Mouse (Mus musculus): ENCODE measurements around the gene Arhgap18. TPM values are rescaled to one million over a fixed set of nuclear protein-coding genes. Genes with fewer than 3 reads are reported as not detected.
"Not testable (repeated sequence)": the region's sequence is repeated elsewhere in the genome, so short reads cannot be mapped to it uniquely, and the experiment has no call there.

Arhgap18 gene
- total RNA-seq, 2 experiments from 2014 or later: 3.1 to 4.1 TPM

DNA sequence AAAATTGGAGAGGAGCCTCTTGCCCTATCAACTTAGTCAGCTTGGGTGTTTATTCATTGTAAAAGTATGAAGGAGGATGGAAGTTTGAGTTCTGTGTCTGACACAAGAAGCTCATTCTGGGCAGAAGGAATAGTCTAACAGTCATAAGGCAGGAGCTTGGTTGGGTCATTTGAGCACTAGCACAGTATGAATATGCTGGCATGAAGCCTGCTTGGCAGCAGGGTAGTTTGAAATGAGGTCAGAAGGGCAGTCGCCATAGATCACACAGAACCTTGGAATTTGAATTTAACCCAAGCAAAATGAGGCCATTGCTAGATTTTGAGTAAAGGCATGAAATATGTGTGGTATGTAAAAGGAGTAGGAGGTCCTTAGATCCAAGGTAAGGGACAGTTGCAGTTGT is 139.9 kb downstream of the Arhgap18 start:
- Histone ChIP-seq H3K27ac (no peak overlapping the region), H3K4me3 (no peak overlapping the region)
- no peak for DNase-seq
- no peak for TF ChIP-seq CTCF (IDR thresholded peaks at IDR 0.05)
- intact Hi-C loops (cut with DNase I): loop anchor here (5.0 to 10.0 kb wide), 3 partner anchors 141 to 521 kb away; partner anchors contain the start of gene Arhgap18

DNA sequence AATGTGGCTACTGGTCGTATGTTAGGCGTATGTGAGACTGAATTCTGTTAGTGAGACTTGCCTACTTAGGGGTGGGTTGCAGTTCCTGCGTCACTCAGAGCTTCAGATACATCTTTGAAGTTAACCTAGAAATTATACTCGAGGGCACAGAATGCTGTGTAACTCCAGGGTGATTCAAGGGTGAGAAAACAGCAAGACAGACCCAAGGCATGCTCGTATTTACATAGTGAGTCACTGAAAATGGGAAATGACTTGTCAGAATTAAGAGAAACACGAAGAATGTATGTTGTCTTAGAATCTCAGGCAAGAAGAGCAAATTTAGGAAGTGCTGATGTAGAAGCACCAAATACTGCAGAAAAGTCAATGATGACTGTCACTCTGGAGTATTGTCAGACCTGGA is 142.5 kb downstream of the Arhgap18 start:
- no peak overlapping the region for H3K27ac ChIP-seq
- no peak overlapping the region for H3K4me3 ChIP-seq
- DNase-seq: no peak
- TF ChIP-seq CTCF (IDR thresholded peaks at IDR 0.05): no peak
- intact Hi-C loops (cut with DNase I): loop anchor here (10.0 kb wide), 1 partner anchor 401 kb away; no protein-coding TSS in a partner anchor

GRCm38 (mm10) chr10:26900426-26900825 is 147.2 kb downstream of the Arhgap18 start:
- TF ChIP-seq CTCF (IDR thresholded peaks at IDR 0.05): no peak
- intact Hi-C loops (cut with DNase I): no loop called here
- no peak for DNase-seq
- H3K4me3 ChIP-seq: no peak overlapping the region
- no peak overlapping the region for H3K27ac ChIP-seq

DNA sequence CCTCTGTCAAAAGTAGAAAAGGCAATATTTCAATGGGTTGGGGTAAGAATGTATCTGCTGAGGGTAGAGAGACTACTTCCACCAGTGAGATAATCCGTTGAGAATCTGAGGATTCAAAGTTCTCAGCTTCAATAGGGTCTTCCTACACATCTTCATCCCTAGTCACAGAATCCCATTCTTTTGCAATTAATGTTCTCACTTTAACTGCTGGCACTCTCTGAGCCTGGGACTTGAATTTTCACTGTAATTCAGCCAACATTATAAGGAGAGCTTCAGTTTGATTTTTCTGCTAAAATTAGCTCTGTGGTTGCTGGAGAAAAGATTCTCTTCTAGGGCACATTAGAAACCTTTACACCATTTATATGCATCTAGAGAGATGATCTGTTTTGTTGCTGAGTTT is 150.6 kb downstream of the Arhgap18 start:
- intact Hi-C loops (cut with DNase I): no loop called here
- no peak overlapping the region for H3K27ac ChIP-seq
- no peak overlapping the region for H3K4me3 ChIP-seq
- no peak for TF ChIP-seq CTCF (IDR thresholded peaks at IDR 0.05)
- DNase-seq: no peak

GRCm38 (mm10) chr10:26911176-26911575 is 158.0 kb downstream of the Arhgap18 start:
- no peak for DNase-seq
- TF ChIP-seq CTCF (IDR thresholded peaks at IDR 0.05): no peak
- Histone ChIP-seq H3K4me3 (no peak overlapping the region), H3K27ac (no peak overlapping the region)
- intact Hi-C loops (cut with DNase I): no loop called here

DNA sequence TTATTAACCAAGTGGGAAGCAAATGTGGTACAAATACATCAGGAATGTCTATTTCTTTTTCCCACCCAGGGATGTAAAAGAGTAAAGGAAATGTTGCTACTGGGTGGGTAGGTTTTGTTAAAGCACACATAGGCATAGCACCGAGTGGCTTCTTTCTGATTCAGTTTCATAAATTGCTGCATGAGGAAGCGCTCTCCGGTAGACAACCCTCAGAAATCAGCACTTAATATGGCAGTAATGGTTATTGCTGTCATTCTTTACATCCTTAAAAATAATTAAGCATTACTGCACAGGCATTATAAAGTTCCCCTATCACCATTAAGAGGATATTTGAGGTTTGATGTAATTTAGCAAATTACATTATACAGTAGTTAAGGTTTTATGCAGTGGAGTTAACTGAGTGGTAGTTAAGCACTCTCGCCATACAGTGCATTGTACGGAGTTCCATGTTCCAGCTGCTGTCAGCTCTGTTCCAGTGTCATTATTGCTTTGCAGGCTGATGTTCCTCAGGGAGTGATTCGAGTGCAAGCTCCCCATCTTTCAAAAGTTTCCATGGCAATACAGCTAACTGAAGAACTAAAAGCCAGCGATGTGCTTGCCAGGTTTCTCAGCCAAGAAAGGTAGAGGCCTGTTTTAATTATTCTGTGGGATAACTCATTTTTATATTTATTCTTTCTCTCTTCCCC is 159.0 kb downstream of the Arhgap18 start:
- H3K27ac ChIP-seq: no peak overlapping the region
- intact Hi-C loops (cut with DNase I): no loop called here
- DNase-seq: no peak
- H3K4me3 ChIP-seq: no peak overlapping the region
- TF ChIP-seq CTCF (IDR thresholded peaks at IDR 0.05): no peak

GRCm38 (mm10) chr10:26912807-26913206 is 159.6 kb downstream of the Arhgap18 start:
- intact Hi-C loops (cut with DNase I): no loop called here

GRCm38 (mm10) chr10:26919307-26919977 is 166.2 kb downstream of the Arhgap18 start:
- peak; percentile 22 for DNase-seq
- intact Hi-C loops (cut with DNase I): loop anchor here (2.0 kb wide), 1 partner anchor 75 kb away; no protein-coding TSS in a partner anchor
- peak; percentile 80 for TF ChIP-seq CTCF (IDR thresholded peaks at IDR 0.05)
- Histone ChIP-seq H3K4me3 (no peak overlapping the region), H3K27ac (no peak overlapping the region)

More at GRCm38 (mm10) chr10:26912807-26913206, 159.6 kb downstream of the Arhgap18 start:
- no peak for TF ChIP-seq CTCF (IDR thresholded peaks at IDR 0.05)
- Histone ChIP-seq H3K27ac (no peak overlapping the region), H3K4me3 (no peak overlapping the region)
- no peak for DNase-seq

GRCm38 (mm10) chr10:26920383-26920979 is 167.3 kb downstream of the Arhgap18 start:
- TF ChIP-seq CTCF (IDR thresholded peaks at IDR 0.05): no peak
- Histone ChIP-seq H3K27ac (no peak overlapping the region), H3K4me3 (no peak overlapping the region)
- intact Hi-C loops (cut with DNase I): no loop called here
- no peak for DNase-seq

DNA sequence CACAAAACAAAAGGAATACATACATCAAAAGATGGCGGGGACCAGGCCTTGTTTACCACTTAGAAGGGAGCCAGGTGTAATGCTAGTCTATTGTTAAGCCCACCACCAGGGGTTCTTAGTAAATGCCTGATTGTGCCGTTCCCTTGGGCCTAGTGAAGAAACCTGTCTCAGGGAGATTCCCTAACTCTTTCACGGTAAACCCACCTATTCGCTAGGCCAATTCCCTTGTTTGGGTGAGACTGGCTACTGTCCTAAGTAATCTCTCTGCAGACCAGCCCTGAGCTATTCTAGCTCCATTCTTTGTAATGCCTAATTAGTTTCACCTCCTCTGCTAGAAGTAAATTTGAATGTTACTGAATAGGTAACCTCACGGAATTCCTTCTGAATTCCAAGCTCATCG is 182.8 kb downstream of the Arhgap18 start:
- intact Hi-C loops (cut with DNase I); H3K4me3 ChIP-seq; DNase-seq; H3K27ac ChIP-seq: not testable (repeated sequence)

DNA sequence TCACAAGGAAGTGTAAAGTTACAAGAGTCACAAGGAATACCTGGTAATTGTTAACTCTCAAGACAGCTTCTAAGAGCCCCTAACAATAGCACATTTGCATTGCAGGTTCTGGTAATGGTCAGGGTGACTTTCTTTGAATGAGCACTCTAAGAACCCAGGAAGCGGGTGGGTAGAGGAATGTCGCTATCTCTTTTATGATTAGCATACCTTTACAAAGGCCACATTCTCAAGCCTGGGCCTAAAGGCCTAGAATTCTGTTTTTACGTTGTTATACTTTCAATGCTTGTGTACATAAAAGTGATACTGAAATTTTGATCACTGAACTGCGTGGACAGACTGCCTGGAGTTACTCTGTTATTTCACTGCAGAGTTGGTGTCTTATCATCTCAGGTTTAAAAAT is 185.2 kb downstream of the Arhgap18 start:
- H3K4me3 ChIP-seq; intact Hi-C loops (cut with DNase I); DNase-seq; H3K27ac ChIP-seq: not testable (repeated sequence)

- DNase-seq: no peak
- TF ChIP-seq CTCF (IDR thresholded peaks at IDR 0.05): no peak
- intact Hi-C loops (cut with DNase I): no loop called here
- no peak overlapping the region for H3K27ac ChIP-seq
- no peak overlapping the region for H3K4me3 ChIP-seq
Measured at GRCm38 (mm10) chr10:26939549-26939948, 186.3 kb downstream of the Arhgap18 start.

- DNase-seq: no peak
- intact Hi-C loops (cut with DNase I): no loop called here
- Histone ChIP-seq H3K4me3 (no peak overlapping the region), H3K27ac (no peak overlapping the region)
- TF ChIP-seq CTCF (IDR thresholded peaks at IDR 0.05): no peak
Measured at GRCm38 (mm10) chr10:26948331-26948730, 195.1 kb downstream of the Arhgap18 start.

Measured in gastrocnemius, adult 2 months (tissue).